Mouse (Mus musculus) right cerebral cortex, postnatal 36 days (tissue): ENCODE measurements around the gene Apol6.
A peak's percentile ranks its signal among the peaks of the same experiment; 100 is the strongest.

Experiments used
- DNase-seq, 2 experiments: peaks; one replicate each; pipeline ENCODE4 v3.0.0; 2022; ENCODE audit warnings: low spot score in 2 of 2, mixed read lengths in 1 of 2

Gene Apol6

DNA sequence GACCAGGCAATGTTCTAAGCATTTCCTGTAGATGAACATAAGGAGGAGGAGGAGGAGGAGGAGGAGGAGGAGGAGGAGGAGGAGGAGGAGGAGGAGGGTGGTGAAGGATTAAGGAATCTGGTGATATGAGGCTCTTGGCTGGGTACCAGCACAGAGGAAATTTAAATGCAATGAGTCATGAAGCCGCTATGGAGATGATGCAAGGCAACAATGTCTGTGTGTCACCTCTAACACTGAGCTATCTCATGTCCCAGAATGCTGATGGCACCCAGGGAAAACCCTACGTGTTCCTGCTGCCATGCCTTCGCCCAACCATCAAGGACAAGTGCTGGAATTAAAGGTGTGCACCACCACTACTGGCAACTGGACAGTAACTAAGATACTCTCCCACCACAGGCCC, 24.5 kb downstream of the Apol6 start:
- DNase-seq, result peak in 1 of 2 experiments; percentile 68

DNA sequence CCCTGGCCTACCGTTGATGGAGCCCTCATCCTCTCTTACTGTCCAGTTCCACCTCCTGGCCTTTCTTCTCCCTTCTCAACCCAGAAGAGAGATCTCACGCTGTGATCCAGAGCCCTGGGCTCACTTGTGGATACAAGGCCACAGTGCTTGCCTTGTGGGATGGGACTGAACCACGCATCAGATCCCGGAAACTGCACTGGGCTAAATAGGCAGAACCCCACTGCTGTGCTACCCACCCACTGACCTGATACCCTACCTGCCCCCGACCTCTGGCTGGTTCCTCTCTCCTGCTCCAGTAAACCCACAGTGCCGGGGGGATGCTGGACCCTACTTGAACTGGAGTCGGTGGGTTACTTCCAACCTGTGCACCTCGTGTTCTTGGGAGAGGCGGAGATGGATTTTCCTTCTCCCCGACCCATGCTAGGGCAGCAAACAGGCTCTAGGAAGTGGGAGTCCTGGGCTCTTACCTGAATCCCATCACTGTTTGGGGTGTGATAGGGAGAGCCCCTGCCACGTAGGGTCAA, 26.3 kb downstream of the Apol6 start:
- DNase-seq, result no peak

DNA sequence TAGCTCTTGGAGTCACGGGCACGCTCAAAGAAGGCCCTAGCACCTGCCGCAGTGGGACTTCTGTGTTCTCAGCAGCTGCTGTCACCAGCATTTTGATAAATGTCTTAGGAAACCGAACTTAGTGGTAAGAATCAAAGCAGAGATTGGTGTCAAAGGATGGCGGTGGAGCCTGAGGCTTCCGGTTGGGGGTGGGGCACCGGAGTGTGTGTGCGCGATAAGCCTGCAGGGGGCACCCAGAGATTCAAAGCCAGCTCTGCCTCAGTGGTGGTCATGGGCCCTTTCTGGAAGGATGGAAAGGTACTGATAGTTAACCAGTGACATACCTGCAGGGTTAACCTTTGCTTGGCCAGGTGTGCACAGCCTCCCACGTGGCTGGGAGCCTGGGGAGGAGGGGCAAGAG, 27.0 kb downstream of the Apol6 start:
- no peak for DNase-seq

DNA sequence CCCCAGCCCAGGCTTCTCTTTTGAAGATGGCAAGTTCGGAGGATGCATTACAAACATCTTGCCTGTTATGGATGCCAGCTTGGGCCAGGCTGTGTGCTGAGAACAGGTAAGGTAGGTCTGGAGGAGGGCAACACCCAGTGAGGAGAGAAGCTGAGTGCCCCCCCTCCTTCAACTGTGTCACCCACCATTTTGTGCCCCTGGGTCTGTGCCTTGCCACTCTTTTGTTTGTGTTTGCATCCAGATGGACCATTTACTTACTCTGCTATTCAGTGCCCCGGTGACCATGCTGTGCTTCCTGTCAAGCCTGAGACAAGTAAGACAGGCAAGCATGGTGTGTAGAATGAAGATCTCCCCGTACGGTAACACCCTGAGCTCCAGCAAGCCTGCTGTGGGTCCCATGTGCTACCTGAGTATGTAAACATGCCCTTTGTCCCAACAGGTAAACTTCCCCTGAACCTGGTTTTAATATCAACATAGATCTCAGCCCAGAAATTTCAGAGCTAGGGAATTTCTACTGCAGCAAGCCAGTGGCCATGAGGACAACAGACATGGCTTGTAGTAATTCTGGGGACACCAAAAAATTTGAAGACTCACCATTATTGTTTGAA, 28.1 kb downstream of the Apol6 start:
- no peak for DNase-seq

DNA sequence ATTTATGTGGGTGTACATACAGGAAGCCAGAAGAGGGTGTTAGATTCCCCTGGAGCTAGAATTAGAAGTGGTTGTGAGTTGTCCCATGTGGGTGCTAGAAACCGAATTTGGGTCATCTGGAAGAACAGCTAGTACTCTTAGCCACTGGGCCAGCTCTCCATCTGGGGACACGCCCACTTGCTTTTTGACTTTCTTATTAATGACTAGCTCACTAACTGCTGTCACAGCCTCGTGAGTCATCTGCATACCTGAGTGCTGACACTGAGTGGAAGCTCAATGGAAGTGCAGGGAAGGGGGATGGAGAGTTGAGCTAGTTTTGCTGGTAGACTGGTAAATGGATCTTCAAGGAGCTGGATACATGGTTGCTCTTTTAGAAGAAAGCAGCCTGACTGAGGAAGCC, 32.0 kb downstream of the Apol6 start:
- DNase-seq, result peak in 1 of 2 experiments; percentile 57

DNA sequence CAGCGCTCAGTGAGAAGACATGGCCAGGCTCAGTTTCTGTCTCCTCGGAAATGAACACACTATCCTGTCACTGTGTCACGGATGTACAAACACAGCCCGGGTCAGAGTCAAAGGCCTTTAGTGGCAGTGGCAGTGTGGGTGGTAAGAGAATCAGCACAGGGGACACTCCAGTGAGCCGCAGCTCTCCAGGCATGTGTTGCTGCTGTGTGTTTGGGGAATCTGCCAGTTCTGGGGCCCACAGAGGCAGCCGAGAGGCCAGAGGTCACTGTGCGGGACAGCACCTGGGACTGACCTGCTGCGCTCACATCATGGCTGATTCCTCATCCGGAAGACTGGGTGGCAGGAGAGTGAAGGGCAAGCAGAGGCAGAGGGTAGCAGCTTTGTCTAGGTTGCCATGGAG, 33.4 kb downstream of the Apol6 start:
- no peak for DNase-seq

DNA sequence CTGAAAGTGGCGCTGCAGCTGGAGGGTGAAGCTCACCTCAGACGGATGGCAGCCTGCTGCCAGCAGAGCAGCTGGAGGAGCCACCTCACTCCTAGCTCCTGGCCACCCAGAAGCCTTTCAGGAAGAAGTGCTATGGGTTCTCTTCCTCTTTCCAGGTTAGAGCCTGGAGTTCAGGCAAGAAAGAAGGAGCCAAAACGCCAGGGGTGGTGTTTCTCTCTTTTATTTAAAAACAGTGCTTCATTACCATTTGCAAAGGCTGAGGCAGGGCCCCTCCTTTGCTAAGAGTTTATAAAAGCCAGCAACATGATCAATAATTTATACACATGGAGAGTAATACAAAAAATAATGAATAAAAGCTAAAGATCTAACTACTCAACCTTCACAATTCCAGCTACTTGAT, 34.3 kb downstream of the Apol6 start:
- no peak for DNase-seq

DNA sequence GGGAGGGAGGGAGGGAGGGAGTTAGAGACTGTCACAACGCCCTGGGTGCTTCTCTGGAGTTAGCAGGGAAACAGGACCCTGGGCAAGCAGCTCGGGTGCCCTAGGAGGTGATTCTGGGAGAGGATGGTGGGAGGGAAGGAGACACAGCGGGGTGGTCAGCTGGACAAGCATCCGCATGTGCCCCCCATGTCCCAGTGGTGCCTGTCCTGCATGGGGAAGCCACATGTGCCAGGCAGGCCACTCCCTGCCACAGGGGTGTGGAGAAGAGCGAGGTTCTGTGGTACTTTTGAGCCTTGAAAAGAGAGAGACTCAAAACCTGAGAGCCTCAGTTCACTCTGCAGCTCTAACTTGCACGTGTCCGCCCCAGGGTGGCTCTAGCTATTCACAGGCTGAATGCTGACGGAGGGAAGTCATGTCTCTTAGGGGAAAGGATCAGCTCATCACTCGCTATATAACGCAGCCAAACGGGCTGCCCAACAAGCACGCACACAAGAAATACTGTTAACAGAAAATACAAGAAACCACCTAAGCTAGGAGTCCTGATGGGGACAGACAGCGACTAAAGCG, 34.8 kb downstream of the Apol6 start:
- DNase-seq, result no peak

DNA sequence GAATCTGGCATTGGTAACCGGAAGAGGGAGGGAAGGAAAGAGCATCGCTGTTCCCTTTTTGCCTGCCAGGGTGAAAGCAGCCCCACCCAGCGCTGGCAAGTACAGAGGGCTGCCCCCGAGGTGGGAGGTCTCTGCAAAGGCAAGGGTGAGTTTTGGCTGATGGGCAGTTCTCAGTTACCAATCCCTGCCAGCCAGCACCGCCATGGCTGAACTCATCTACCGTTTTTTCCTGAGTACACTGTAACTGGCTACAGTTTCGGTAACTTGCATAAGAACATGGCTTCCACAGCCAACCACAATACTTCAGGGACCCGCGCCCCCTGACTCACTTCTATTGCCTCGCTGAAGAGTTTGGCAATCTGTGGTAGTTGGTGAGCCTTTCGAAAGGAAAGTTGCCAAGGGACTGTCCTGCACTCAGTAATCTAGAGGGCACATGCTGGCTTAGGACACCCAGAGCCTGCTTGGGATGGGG, 35.4 kb downstream of the Apol6 start:
- no peak for DNase-seq

DNA sequence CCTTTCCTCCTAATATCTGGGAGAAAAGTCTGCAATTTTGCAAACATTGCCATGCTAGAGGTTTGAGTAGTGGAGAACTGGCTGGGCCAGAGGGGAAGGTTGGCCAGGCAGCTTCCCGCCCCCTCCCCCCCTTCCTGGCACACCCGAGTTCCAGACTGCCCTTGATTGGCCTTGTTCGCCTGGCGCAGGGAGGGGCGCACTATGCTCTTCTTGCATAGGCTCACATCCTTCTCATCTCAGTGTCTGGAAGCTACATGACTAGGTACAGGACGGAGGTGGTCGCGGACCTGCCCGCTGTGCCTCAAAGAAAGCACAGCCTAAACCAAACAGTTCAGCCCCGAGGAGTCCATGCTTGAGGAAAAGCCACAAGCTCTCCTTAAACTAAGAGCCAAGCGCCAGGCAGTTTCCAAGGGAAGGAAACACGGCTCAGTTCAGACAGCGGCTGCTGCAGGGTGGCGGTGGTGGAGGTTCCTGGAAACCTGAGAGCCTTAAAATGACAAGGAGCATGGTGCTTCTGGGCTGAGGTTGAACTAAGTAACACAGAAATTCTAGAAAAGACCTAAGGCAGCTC, 36.2 kb downstream of the Apol6 start:
- DNase-seq, result no peak

DNA sequence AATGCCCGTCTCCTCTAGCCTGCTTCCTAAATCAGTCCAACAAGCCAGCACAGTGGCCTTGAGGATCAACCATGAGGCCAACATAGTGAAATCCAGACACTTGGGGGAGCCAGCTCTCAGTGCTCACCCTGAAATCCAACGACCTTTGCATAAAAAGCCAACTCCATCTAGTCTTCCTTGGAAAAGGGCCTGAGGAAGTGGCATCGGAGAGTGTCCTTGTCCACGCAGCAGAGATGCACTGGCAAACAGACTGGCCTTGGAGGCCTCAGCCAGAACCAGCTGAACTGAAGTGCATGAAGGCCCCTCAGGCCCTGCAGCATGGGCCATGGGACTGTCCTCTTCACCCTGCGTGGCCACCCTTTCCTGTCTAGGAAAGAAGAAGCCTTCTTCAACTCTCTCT, 36.9 kb downstream of the Apol6 start:
- no peak for DNase-seq

DNA sequence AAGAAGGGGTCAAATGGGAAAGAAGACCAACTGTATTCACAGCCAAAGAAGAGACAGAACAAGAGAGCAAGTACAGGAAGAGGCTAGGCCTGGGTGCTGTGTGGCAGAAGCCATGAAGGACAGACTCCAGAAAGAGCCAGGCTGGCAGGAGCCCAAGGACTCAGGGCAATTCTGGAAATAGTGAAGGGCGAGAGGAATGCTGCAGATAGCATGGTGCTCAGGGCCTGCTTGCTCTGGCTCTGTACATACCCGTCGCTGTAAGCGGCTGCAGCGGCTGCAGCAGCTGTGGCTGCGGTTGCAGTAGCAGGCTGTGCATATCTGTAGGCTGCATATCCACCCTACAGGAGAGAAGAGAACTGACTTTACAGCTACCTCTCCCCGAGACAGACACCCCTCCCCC, 41.3 kb downstream of the Apol6 start:
- DNase-seq, result no peak

DNA sequence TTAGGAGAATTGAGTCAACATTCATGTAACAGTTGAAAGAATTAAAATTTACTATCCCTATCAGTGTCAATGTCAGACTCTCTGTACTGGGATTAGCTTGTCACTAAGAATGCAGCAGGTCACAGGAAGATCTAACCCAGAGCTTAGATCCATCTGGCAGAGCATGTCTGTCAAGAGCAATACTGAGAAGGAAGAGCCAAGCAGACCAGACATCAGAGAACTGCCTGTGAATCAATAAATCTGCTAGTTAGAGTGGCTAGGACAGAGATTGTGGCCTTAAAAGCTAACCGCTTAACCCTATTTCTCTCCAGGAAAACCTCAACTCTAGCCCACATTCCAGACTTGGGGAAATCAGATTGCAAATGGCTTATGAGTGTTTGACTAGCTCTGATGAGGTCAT, 42.0 kb downstream of the Apol6 start:
- no peak for DNase-seq

DNA sequence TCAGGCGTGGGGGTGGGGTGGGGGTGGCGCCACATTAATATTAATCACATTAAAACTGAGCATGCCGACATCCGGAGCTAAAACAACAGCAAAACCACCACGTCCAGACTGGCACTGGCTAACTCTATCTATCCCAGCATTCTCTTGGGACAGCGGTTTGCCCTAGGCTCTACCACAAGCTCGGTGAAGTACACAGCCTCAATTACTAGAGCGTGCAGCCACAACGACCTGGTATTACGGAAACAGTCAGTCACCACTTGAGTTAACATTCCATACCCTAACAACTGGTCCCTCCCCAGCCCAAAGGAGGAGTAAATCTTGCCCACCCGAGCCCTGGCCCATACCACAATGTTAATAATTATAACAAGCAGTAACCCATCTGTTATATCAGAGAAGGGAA, 44.7 kb downstream of the Apol6 start:
- DNase-seq, result no peak

DNA sequence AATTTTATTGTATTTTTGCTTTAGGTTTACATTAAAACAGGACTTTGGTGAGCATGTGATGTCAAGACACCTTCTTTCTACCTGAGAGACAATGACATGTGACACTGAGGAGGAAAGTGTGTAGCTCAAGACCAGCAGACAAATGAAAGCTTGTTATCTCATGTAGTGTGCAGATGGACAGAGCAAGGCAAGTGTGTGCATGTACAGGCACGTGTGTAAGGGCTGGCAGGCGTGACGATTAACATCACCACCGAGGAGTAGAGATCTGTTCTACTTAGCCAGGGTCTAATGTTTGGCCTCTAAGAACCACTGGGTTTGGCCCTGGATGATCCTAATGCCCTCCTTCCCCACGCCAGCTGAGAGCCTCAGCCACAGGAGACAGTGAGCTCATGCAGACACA, 46.0 kb downstream of the Apol6 start:
- DNase-seq, result no peak

DNA sequence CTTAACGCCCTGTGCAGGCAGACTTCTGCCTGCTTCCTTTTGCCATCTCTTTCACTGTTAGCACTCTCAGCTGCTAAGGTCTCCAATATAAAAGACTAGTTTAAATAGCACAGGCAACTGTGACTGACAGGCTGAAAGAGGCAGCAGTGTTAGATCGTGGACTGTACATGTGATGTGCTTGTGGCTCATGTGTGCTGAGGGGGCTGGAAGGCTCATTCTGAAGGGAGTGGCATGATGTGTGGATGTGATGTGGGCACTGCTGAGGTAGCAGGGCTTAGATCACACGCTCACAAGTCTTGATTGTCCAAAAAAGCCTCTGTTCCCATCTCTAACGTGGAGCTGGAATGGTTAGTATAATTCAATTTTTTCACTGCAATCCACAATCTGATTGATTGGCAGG, 46.9 kb downstream of the Apol6 start:
- peak in 1 of 2 experiments; percentile 65 for DNase-seq

DNA sequence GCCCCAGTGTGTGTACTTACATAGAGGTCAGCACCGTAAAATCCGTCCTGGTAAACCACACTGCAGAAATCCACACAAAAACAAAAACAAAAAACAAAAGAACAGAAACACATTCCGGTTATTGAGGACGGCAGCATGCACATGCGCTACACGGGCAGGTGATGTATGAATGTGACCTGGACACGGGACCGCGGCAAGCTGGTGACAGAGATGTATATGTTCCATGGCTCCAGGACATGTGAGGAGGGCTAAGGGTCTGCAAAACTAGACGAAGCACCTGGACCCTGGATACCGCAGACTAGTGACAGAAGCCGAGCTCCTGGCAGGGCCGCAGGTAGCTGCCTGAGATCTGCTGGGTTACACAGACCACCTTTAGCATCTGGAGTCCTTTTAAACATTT, 49.9 kb downstream of the Apol6 start:
- DNase-seq, result no peak

DNA sequence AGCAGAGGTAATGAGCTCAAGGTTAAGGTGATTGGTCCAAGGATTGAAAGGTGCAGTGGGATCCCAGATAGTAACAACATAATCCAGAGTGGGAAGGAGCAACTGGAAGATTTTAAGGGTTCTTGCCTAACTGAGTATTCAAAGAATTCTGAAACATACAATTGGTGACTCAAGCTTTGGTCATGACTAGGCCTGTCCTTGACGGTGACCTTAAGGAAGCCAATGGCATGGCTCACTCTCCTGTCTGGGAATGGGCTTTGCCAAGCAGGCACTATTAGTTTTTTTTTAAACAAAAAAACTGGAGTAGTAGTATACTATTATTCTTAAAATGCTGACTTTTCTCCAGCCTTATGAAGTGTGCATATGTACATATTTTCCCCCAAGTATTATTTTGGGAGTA, 50.7 kb downstream of the Apol6 start:
- DNase-seq, result no peak

DNA sequence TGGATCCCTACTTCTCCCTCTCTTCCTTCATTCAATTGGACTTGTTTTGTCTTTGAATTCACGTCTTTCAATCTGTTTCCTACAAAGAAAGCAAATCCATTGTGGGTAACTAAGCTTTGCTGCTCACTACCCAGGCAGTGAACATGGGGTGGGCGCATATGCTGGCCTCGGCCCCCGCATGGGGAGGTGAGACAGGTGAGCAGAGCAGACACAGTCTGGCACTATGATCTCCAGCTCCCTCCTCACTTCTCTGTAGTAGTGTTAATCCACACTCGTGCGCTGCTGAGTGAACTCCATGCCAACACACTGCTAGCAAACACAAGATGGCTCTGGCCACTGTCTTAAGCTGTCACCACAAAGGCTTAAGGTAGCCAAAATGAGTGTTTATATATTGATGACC, 52.8 kb downstream of the Apol6 start:
- DNase-seq, result no peak

DNA sequence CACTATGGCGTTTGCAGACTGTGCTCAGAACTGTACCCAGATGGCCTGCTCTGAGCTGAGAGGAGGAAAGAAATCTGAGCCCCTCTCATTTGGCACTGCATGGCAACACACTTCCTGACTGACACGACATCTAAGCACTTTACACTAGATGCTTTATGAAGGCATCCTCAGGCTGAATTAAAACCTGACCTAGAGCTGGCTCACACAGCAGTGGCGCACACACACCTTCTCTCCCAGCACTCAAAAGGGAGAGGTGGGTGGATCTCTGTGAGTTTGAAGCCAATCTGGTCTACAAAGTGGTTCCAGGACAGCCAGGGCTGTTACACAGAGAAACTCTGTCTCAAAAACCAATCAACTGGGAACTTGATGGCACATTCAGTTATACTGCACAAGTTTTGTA, 55.2 kb downstream of the Apol6 start:
- DNase-seq, result no peak

DNA sequence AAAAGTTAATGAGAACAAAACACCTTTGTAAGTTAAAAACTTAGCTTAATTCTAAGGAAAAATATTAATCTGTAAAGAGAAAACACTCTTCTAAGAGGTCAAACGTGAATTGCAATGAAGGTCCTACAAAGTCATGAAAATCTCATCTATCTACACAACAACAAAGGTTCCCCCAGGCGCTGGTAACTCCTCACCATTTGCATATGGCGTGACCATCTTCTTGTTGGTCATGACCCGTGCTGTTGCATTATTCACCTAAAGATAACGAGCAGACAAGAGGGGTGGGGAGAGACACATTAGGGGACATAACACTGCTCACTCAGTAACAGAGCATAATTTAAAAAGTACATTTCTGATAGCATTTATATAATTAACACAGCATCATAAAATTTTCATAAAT, 58.2 kb downstream of the Apol6 start:
- DNase-seq, result no peak

DNA sequence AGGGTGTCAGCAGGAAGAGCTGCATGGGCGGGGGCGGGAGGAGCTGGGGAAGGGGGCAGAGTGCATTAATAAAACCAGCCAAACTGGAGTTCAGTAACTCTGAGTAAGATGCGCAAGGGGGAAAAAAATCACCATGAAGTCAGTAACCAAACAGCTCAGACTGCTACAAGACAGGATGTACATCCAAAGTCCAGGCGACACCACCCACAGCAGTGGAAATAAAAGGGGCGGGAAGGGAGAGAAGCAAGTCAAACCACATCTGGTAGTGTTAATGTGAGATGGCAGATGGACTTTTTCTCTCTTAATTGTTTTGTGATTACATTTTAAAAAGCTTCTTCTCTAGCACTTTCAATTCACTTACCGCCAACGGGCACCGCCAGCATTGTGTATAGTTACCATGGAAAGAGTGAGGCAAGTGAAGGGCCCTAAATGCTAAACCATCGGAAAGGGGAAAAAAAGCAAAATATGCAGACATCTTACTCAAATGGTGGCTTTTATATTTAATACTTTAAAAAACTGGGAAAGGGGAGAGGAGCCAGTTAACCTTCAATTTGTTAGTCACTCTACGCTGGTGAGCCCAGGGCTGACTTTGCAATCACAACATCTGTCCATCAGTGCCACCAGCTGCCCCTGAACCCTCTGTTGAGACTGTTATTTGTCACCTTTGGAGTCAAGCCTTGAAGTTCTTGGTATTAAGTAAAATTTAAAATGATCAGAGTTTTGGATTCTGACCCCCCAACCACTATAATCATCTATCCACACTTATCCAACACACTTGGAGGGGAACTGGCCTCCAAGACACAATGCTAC, 60.0 kb downstream of the Apol6 start:
- no peak for DNase-seq

DNA sequence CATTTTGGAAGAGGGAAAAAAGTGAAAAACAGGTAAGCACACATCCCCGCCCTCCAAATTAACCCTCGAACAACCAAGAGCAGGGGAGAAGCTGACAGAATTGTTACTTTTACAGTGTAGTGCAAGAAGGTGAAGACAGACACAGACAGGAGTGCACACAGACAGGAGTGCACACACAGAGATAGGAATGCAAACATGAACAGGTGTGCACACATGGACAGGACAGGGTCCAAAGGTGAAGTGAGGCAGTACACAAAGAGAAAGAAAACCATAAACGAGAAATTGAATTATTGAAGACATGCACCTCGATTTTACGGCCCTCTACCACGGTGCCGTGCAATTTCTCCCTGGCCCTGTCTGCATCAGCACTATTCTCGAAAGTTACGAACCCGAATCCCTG, 60.7 kb downstream of the Apol6 start:
- DNase-seq, result no peak
